Mouse (Mus musculus): ENCODE data around the gene Trim58.

DNA sequence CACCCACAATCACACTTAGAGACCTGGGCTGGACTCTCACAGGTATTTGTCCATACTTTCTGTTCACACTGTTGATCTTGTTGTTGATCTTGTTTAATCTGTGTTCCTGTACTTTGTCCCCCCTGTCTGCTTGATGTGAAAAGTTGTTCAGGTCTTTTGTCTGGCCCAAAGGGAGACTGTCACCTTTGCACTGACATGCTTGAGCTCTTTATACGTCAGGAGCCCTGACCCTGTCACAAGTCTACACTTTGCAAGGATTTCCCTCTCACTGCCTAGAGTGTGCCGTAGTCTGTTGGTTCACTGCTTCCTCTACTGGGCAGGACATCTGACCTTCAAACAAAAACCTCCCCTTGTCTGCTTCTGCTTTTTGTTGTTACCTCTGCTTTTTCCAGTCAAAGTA lies 35.6 kb upstream of the Trim58 start:
- TF ChIP-seq CTCF (IDR thresholded peaks at IDR 0.05; ENCODE audit: control insufficient read depth, insufficient read depth, insufficient replicate concordance, low read depth, low read length) (no peak), POLR2A (IDR thresholded peaks at IDR 0.05; ENCODE audit: control insufficient read depth, low read depth, low read length) (no peak)
